Mouse (Mus musculus): ENCODE measurements around the gene Vmn1r100.
"Not testable (repeated sequence)": the region's sequence is repeated elsewhere in the genome, so short reads cannot be mapped to it uniquely, and the experiment has no call there.

Gene Vmn1r100

GRCm38 (mm10) chr7:20417642-20418041 is at the start of gene Vmn1r100:
TSS of gene Vmn1r100 (plus strand) at chr7:20417942.
- DNase-seq (ENCODE audit: low read depth, low spot score), result not testable (repeated sequence)

DNA sequence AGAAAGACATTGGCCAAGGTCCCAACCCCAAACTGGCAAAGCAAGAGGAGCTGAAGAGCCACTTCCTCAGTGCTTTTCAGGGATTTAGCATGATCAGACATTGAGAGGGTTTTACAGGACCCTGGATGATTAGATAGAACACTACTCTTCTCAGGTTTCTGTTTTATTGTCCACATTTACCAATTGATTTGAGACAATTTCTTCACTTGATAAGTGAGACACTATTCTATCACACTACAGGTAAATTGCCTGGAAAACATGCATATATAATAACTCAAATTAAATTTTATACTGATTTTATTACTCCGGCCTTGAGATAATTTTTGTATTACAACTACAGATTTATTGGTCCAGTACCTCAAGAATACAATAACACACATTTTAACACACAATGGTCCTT is 42.4 kb upstream of the Vmn1r100 start, which contains the start of gene Gm5728:
Gm5728 (minus strand) TSS at position 101 of the 400 bp plus-strand sequence.
- not testable (repeated sequence) for DNase-seq (ENCODE audit: low read depth, low spot score)

DNA sequence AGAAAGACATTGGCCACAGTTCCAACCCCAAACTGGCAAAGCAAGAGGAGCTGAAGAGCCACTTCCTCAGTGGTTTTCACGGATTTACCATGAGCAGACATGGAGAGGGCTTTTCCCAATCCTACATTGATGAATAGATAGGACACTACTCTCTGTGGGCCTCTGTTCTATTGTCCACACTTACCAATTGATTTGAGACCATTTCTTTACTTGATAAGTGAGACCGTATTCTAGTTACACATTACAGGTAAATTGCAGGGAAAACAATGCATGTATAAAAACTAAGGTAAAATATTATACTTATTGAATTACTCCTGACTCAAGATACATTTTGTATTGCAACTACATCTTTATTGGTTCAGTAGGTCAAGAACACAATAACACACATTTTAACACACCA is 24.8 kb downstream of the Vmn1r100 start, which contains the start of gene Vmn1r101:
Vmn1r101 (minus strand) TSS at position 101 of the 400 bp plus-strand sequence.
- DNase-seq (ENCODE audit: low read depth, low spot score), result not testable (repeated sequence)

Data from 3T3-L1 (cell line).